Mouse (Mus musculus): Measurements from ENCODE around the gene Proser1. TPM values are rescaled to one million over a fixed set of nuclear protein-coding genes. Genes with fewer than 3 reads are reported as not detected.
A peak's percentile ranks its signal among the peaks of the same experiment; 100 is the strongest.

Proser1 gene
- total RNA-seq, 2 experiments from 2014 or later: 23.9 to 25.0 TPM

DNA sequence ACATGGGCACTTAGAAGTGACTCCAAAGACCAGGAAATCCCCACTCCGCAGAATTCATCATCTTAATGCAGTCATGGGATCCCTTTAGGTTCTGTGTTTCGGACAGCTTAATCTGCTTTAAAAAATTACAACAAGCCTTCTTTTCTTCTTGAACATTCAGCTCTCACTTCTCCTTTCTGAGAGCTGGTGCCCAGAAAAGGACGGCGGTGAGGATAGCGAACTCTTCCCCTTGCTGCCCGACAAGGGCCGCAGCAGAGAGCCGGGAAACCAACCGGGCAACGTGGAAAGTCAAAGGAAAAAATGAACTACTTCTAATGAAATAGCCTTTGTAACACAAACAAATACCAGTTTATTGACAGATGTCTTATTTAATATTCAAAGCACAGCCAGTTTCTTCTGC lies 59.3 kb downstream of the Proser1 start:
- intact Hi-C loops (cut with DNase I): loop anchor here (10.0 kb wide), 1 partner anchor 342 kb away; the partner anchor contains the start of gene Ufm1
- no peak for DNase-seq (ENCODE audit: low spot score in 2 of 2)

DNA sequence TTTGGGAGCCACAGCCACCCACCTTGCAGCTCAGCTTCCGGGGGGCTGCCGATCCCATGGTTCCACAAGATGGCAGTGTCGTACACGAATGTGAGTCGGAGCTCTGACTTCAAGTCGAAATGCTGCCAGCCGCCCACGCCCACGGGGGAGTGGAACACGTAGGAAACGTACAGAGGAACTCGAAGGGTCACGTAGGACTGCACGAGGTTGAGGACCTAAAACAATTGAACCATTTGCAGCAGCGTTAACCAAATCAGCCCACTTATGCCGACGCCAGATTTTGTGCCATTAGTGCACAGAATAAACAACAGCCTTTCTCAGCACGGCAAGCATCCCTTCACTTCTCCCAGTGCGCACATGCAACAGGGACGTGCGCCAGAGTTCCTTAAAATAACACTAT lies 62.3 kb downstream of the Proser1 start:
- peak; percentile 88 to 93 for DNase-seq (ENCODE audit: low spot score in 2 of 2)
- intact Hi-C loops (cut with DNase I): loop anchor here (2.0 to 10.0 kb wide), 4 partner anchors 132 to 632 kb away; partner anchors contain the start of genes Frem2, Trpc4 and Ufm1

DNA sequence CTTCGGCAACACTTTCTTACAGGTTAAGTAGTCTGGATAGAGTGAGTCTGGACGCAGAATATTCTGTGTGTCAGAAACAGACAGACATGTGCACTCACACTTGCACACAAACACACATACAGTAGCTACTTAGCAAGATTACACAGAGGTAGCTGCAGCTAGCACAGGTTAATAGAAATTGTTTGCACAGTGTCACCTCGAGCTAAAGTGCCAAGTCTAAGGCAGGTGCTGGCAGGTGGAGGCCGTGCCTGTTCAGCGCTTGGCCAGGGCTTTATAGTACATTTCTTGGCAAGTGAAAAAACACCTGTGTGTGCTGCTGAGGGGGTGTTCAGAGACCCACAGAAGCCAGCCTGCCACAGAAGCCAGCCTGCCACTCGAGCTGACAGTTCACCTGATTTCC lies 66.8 kb downstream of the Proser1 start:
- intact Hi-C loops (cut with DNase I): no loop called here
- no peak for DNase-seq (ENCODE audit: low spot score in 2 of 2)

Other genes starting within 250 kb of the Proser1 start
- 1 to 10 TPM; 8.6 to 9.4 TPM for gene Nhlrc3, start 334 bp upstream of the Proser1 start, total RNA-seq (2021)
- gene Stoml3, start 25.0 kb downstream of the Proser1 start, total RNA-seq (2021): not detected
- gene Frem2, start 193.7 kb downstream of the Proser1 start, total RNA-seq (2021): 1 to 10 TPM; 2.3 to 2.7 TPM

All from left cerebral cortex, postnatal 14 days (tissue).